Mouse (Mus musculus): ENCODE data around the gene Bola1. TPM values are rescaled to one million over a fixed set of nuclear protein-coding genes. Genes with fewer than 3 reads are reported as not detected.
"Not testable (repeated sequence)": the region's sequence is repeated elsewhere in the genome, so short reads cannot be mapped to it uniquely, and the experiment has no call there.

Gene Bola1
- polyA plus RNA-seq, 1 experiment from 2014 or later: 72.4 TPM

DNA sequence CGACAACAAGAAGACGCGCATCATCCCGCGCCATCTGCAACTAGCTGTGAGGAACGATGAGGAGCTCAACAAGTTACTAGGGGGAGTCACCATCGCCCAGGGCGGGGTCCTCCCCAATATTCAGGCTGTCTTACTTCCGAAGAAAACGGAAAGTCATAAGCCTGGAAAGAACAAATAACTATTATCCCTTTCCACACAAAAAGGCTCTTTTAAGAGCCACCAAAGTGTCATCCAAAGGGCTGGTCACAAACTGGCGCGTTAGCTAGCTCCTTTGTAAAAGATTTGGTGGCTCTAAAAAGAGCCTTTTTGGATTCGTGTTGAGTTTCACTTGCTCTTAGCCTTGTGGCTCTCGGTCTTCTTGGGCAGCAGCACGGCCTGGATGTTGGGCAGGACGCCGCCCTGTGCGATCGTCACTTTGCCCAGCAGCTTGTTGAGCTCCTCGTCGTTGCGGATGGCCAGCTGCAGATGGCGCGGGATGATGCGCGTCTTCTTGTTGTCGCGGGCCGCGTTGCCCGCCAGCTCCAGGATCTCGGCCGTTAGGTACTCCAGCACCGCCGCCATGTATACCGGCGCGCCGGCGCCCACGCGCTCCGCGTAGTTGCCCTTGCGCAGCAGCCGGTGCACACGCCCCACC is 739 bp upstream of the Bola1 start:
- H3K9ac ChIP-seq: peak overlapping the region; percentile 78
- peak overlapping the region; percentile 54 for H3K4me3 ChIP-seq (replicated peaks; ENCODE audit: low read length)
- H3K4me2 ChIP-seq (replicated peaks): peak overlapping the region; percentile 89
- not testable (repeated sequence) for H3K36me3 ChIP-seq (replicated peaks; ENCODE audit: control insufficient read depth, insufficient read depth); H3K27me3 ChIP-seq (ENCODE audit: control insufficient read depth, insufficient read depth, low read length); H3K9me3 ChIP-seq (ENCODE audit: control insufficient read depth, low read length)
- WGBS: under 1% methylated on average over 29 of the region's 47 CpGs
- 0 out of 2 replicates have a peak, but pooled peaks have one; percentile 5 for ATAC-seq (ENCODE audit: low FRiP score)
- peak; percentile 32 for DNase-seq (ENCODE audit: low spot score)
- H3K27ac ChIP-seq: peak overlapping the region; percentile 96
- peaks cover 29% of the 10 kb centered on the region for H3K4me1 ChIP-seq (replicated peaks; ENCODE audit: control insufficient read depth, insufficient read depth, low read length)

- no peak for DNase-seq (ENCODE audit: low spot score)
Measured at GRCm38 (mm10) chr3:96219191-96219641, 293 bp downstream of the Bola1 start.

GRCm38 (mm10) chr3:96209242-96209641 is 10.3 kb downstream of the Bola1 start:
- H3K9me3 ChIP-seq (ENCODE audit: control insufficient read depth, low read length): no peaks in the 10 kb centered on the region
- ATAC-seq (ENCODE audit: low FRiP score) (no peak), DNase-seq (ENCODE audit: low spot score) (no peak)
- no peak overlapping the region for H3K4me2 ChIP-seq (replicated peaks)
- 23% methylated on average over 15 of the region's 15 CpGs for WGBS
- H3K27me3 ChIP-seq (ENCODE audit: control insufficient read depth, insufficient read depth, low read length): no peaks in the 10 kb centered on the region
- H3K36me3 ChIP-seq (replicated peaks; ENCODE audit: control insufficient read depth, insufficient read depth): no peaks in the 10 kb centered on the region
- H3K9ac ChIP-seq: no peak overlapping the region
- H3K4me3 ChIP-seq (replicated peaks; ENCODE audit: low read length): no peak overlapping the region
- H3K4me1 ChIP-seq (replicated peaks; ENCODE audit: control insufficient read depth, insufficient read depth, low read length): no peaks in the 10 kb centered on the region
- H3K27ac ChIP-seq: no peak overlapping the region

More at GRCm38 (mm10) chr3:96219191-96219641, 293 bp downstream of the Bola1 start:
- peaks cover 29% of the 10 kb centered on the region for H3K4me1 ChIP-seq (replicated peaks; ENCODE audit: control insufficient read depth, insufficient read depth, low read length)
- H3K36me3 ChIP-seq (replicated peaks; ENCODE audit: control insufficient read depth, insufficient read depth): no peaks in the 10 kb centered on the region
- H3K4me2 ChIP-seq (replicated peaks): peak overlapping the region; percentile 89
- no peaks in the 10 kb centered on the region for H3K9me3 ChIP-seq (ENCODE audit: control insufficient read depth, low read length)
- peak overlapping the region; percentile 96 for H3K27ac ChIP-seq
- peak overlapping the region; percentile 78 for H3K9ac ChIP-seq
- peak; percentile 15; the same call in 1 of the 2 replicates for ATAC-seq (ENCODE audit: low FRiP score)
- H3K27me3 ChIP-seq (ENCODE audit: control insufficient read depth, insufficient read depth, low read length): no peaks in the 10 kb centered on the region
- under 1% methylated on average over 12 of the region's 12 CpGs for WGBS
- H3K4me3 ChIP-seq (replicated peaks; ENCODE audit: low read length): peak overlapping the region; percentile 54

GRCm38 (mm10) chr3:96207819-96208218 is 11.7 kb downstream of the Bola1 start:
- DNase-seq (ENCODE audit: low spot score): no peak
- WGBS: 88% methylated on average over 3 of the region's 3 CpGs
- Histone ChIP-seq H3K27ac (no peak overlapping the region), H3K27me3 (ENCODE audit: control insufficient read depth, insufficient read depth, low read length) (no peaks in the 10 kb centered on the region), H3K36me3 (replicated peaks; ENCODE audit: control insufficient read depth, insufficient read depth) (no peaks in the 10 kb centered on the region), H3K4me1 (replicated peaks; ENCODE audit: control insufficient read depth, insufficient read depth, low read length) (no peaks in the 10 kb centered on the region), H3K9ac (no peak overlapping the region), H3K9me3 (ENCODE audit: control insufficient read depth, low read length) (no peaks in the 10 kb centered on the region), H3K4me2 (replicated peaks) (no peak overlapping the region), H3K4me3 (replicated peaks; ENCODE audit: low read length) (no peak overlapping the region)
- no peak for ATAC-seq (ENCODE audit: low FRiP score)

- no peak for ATAC-seq (ENCODE audit: low FRiP score)
- DNase-seq (ENCODE audit: low spot score): no peak
- no peak overlapping the region for H3K9ac ChIP-seq
- peaks cover 1% of the 10 kb centered on the region; the same call in 1 of the 2 replicates for H3K36me3 ChIP-seq (replicated peaks; ENCODE audit: control insufficient read depth, insufficient read depth)
- H3K27ac ChIP-seq: no peak overlapping the region
- 76% methylated on average over 2 of the region's 2 CpGs for WGBS
- H3K9me3 ChIP-seq (ENCODE audit: control insufficient read depth, low read length): no peaks in the 10 kb centered on the region
- peaks cover 16% of the 10 kb centered on the region for H3K4me1 ChIP-seq (replicated peaks; ENCODE audit: control insufficient read depth, insufficient read depth, low read length)
- no peaks in the 10 kb centered on the region for H3K27me3 ChIP-seq (ENCODE audit: control insufficient read depth, insufficient read depth, low read length)
- H3K4me3 ChIP-seq (replicated peaks; ENCODE audit: low read length): no peak overlapping the region
- H3K4me2 ChIP-seq (replicated peaks): no peak overlapping the region
Measured at GRCm38 (mm10) chr3:96199731-96200130, 19.8 kb downstream of the Bola1 start.

GRCm38 (mm10) chr3:96198601-96199251 is 20.8 kb downstream of the Bola1 start:
- DNase-seq (ENCODE audit: low spot score); H3K9ac ChIP-seq; H3K27me3 ChIP-seq (ENCODE audit: control insufficient read depth, insufficient read depth, low read length); H3K4me3 ChIP-seq (replicated peaks; ENCODE audit: low read length); H3K27ac ChIP-seq; ATAC-seq (ENCODE audit: low FRiP score); H3K9me3 ChIP-seq (ENCODE audit: control insufficient read depth, low read length): not testable (repeated sequence)
- Histone ChIP-seq H3K4me1 (replicated peaks; ENCODE audit: control insufficient read depth, insufficient read depth, low read length) (peaks cover 16% of the 10 kb centered on the region), H3K4me2 (replicated peaks) (peak overlapping the region; percentile 76), H3K36me3 (replicated peaks; ENCODE audit: control insufficient read depth, insufficient read depth) (peaks cover 11% of the 10 kb centered on the region)
- 41% methylated on average over 6 of the region's 8 CpGs for WGBS

DNA sequence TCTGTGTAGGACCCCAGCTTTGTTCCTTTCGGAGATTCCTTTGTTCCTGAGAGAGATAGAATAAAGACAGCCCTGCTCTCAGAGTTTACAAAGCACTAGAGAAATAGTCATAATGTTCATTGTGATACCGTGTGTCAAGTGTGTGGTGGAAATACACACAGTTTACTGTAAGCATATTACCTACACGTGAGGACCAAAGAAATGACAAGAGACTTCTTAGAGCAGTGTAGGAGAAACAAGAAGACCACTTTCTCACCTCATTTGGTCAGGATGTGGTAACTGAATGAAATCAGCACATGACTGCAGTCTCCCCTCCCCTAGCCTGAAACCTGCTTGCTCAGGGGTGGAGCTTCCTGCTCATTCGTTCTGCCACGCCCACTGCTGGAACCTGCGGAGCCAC is 21.3 kb downstream of the Bola1 start:
- Histone ChIP-seq H3K27ac (peak overlapping the region; percentile 44; the same call in 1 of the 2 replicates), H3K4me2 (replicated peaks) (peak overlapping the region; percentile 76), H3K4me3 (replicated peaks; ENCODE audit: low read length) (peak overlapping the region; percentile 53), H3K9me3 (ENCODE audit: control insufficient read depth, low read length) (no peaks in the 10 kb centered on the region), H3K27me3 (ENCODE audit: control insufficient read depth, insufficient read depth, low read length) (no peaks in the 10 kb centered on the region), H3K4me1 (replicated peaks; ENCODE audit: control insufficient read depth, insufficient read depth, low read length) (peaks cover 16% of the 10 kb centered on the region), H3K9ac (peak overlapping the region; percentile 81), H3K36me3 (replicated peaks; ENCODE audit: control insufficient read depth, insufficient read depth) (peaks cover 17% of the 10 kb centered on the region)
- ATAC-seq (ENCODE audit: low FRiP score) (peak; percentile 32; the same call in 1 of the 2 replicates), DNase-seq (ENCODE audit: low spot score) (peak; percentile 60)
- WGBS: 5% methylated on average over 6 of the region's 6 CpGs

DNA sequence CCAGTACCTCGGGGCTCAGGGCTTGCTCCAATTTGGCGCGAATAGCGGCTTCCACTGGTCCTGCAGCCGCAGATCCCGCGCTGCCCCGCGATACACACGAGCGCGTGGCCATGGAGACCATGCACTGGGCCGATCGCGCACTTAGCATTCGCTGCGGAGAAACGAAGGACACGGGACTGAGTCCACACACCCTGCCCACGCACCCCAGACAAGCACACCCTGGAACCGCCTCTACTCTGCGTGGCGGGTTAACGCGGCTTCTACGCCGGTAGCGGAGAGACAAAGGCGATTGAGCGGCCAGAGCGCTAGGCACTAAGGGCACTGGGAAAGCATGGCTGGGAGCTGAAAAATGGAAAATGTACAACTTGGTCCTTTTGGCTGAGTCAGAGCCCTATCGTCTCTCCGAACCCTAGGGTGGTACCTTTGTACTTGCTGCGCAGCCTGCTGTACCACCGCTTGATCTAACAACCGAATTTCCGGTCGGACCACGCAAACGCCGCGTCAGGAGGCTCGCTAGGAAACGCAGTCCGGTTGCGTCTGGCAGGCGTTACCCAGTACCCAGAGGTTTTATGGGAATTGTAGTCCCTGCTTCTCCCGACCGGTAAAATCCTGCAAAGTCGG is 22.3 kb downstream of the Bola1 start:
- Histone ChIP-seq H3K27me3 (ENCODE audit: control insufficient read depth, insufficient read depth, low read length) (no peaks in the 10 kb centered on the region), H3K4me1 (replicated peaks; ENCODE audit: control insufficient read depth, insufficient read depth, low read length) (peaks cover 16% of the 10 kb centered on the region), H3K4me2 (replicated peaks) (peak overlapping the region; percentile 76), H3K9me3 (ENCODE audit: control insufficient read depth, low read length) (no peaks in the 10 kb centered on the region), H3K4me3 (replicated peaks; ENCODE audit: low read length) (peak overlapping the region; percentile 53), H3K36me3 (replicated peaks; ENCODE audit: control insufficient read depth, insufficient read depth) (peaks cover 26% of the 10 kb centered on the region), H3K9ac (peak overlapping the region; percentile 81), H3K27ac (peak overlapping the region; percentile 97)
- ATAC-seq (ENCODE audit: low FRiP score) (peak; percentile 94), DNase-seq (ENCODE audit: low spot score) (peak; percentile 92)
- under 1% methylated on average over 50 of the region's 50 CpGs for WGBS

- peaks cover 33% of the 10 kb centered on the region for H3K36me3 ChIP-seq (replicated peaks; ENCODE audit: control insufficient read depth, insufficient read depth)
- H3K27ac ChIP-seq: peak overlapping the region; percentile 97
- no peaks in the 10 kb centered on the region for H3K27me3 ChIP-seq (ENCODE audit: control insufficient read depth, insufficient read depth, low read length)
- 19% methylated on average over 27 of the region's 27 CpGs for WGBS
- DNase-seq (ENCODE audit: low spot score) (peak; percentile 27), ATAC-seq (ENCODE audit: low FRiP score) (peak; percentile 1)
- H3K4me2 ChIP-seq (replicated peaks): peak overlapping the region; percentile 76
- peak overlapping the region; percentile 53 for H3K4me3 ChIP-seq (replicated peaks; ENCODE audit: low read length)
- no peaks in the 10 kb centered on the region for H3K9me3 ChIP-seq (ENCODE audit: control insufficient read depth, low read length)
- peak overlapping the region; percentile 81 for H3K9ac ChIP-seq
- H3K4me1 ChIP-seq (replicated peaks; ENCODE audit: control insufficient read depth, insufficient read depth, low read length): peaks cover 16% of the 10 kb centered on the region
Measured at GRCm38 (mm10) chr3:96196437-96197128, 22.9 kb downstream of the Bola1 start.
